Mouse (Mus musculus) frontal cortex, adult (tissue): Measurements from ENCODE around the gene Pard3.

ENCODE experiments used
- ATAC-seq: cut with Nextera tagmentation; 2 replicates; pipeline ENCODE4 v1.9.2; 2017; ENCODE audit warnings: mild to moderate bottlenecking, moderate library complexity, mixed read lengths; ENCODE audit not compliant: low TSS enrichment

Pard3 gene

GRCm38 (mm10) chr8:127229325-127230232 lies 165.9 kb downstream of the Pard3 start:
- no peak for ATAC-seq

GRCm38 (mm10) chr8:127230233-127230595 lies 166.5 kb downstream of the Pard3 start:
- ATAC-seq, result no peak

- ATAC-seq, result no peak
Observed at GRCm38 (mm10) chr8:127243351-127243750, 179.7 kb downstream of the Pard3 start.

GRCm38 (mm10) chr8:127243841-127244240 lies 180.1 kb downstream of the Pard3 start:
- ATAC-seq, result no peak

- no peak for ATAC-seq
Observed at GRCm38 (mm10) chr8:127250746-127251145, 187.1 kb downstream of the Pard3 start.

GRCm38 (mm10) chr8:127251476-127251875 lies 187.8 kb downstream of the Pard3 start:
- no peak for ATAC-seq

- no peak for ATAC-seq
Observed at GRCm38 (mm10) chr8:127251985-127252384, 188.3 kb downstream of the Pard3 start.

GRCm38 (mm10) chr8:127254625-127255024 lies 190.9 kb downstream of the Pard3 start:
- no peak for ATAC-seq

GRCm38 (mm10) chr8:127257086-127257485 lies 193.4 kb downstream of the Pard3 start:
- ATAC-seq, result no peak

- ATAC-seq, result no peak
Observed at GRCm38 (mm10) chr8:127261051-127261450, 197.4 kb downstream of the Pard3 start.

GRCm38 (mm10) chr8:127262026-127262425 lies 198.3 kb downstream of the Pard3 start:
- no peak for ATAC-seq

- no peak for ATAC-seq
Observed at GRCm38 (mm10) chr8:127262436-127262835, 198.7 kb downstream of the Pard3 start.

GRCm38 (mm10) chr8:127262926-127263325 lies 199.2 kb downstream of the Pard3 start:
- no peak for ATAC-seq

- ATAC-seq, result no peak
Observed at GRCm38 (mm10) chr8:127263457-127263856, 199.8 kb downstream of the Pard3 start.

GRCm38 (mm10) chr8:127264691-127265470 lies 201.2 kb downstream of the Pard3 start:
- ATAC-seq, result no peak

- ATAC-seq, result no peak
Observed at GRCm38 (mm10) chr8:127266777-127267176, 203.1 kb downstream of the Pard3 start.

- ATAC-seq, result no peak
Observed at GRCm38 (mm10) chr8:127268239-127269024, 204.7 kb downstream of the Pard3 start.

GRCm38 (mm10) chr8:127269082-127269747 lies 205.5 kb downstream of the Pard3 start:
- ATAC-seq, result no peak

- no peak for ATAC-seq
Observed at GRCm38 (mm10) chr8:127271186-127271585, 207.5 kb downstream of the Pard3 start.

GRCm38 (mm10) chr8:127280299-127280974 lies 216.7 kb downstream of the Pard3 start:
- no peak for ATAC-seq

GRCm38 (mm10) chr8:127281035-127281434 lies 217.3 kb downstream of the Pard3 start:
- no peak for ATAC-seq
